ENCODE assay signal across 8 mouse cellular contexts in the genomic region with DNA sequence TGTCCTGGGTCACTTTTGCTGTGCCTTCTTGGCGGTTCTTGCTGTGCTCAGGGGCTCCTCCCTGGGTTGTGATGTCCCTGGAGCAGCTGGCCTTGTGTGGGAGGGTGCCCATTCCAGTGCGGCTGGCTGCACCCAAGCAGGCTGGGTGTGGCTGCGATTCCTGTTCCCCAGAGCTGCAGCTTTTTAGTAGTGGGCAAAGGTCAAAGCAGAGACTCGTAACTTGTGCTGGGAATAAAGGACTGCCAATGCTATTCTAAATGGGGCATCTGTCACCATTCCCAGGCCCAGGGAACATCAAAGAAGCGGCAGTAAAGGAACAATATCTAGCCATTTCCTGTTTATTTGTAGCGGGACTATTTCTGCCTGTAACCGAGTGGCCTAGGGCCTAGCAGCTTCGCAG.
DNase-seq lines count a peak whose midpoint lies in the region; ATAC-seq and TF ChIP-seq lines count a peak whose summit lies in the region.

No protein-coding gene starts in this region.

- peak; percentile 61 for ATAC-seq in erythroblast, adult 5-6 weeks (replicated peaks; ENCODE audit: low FRiP score, poor library complexity, severe bottlenecking)
- ATAC-seq in lung, embryonic 16.5 days (ENCODE audit: low read depth): peak; percentile 86

- peak; percentile 41 to 51 for DNase-seq in lung, adult 18-20 months
- no peak for DNase-seq in lung, adult 2 months
- DNase-seq in kidney, adult 18-20 months: peak; percentile 52
- DNase-seq in testis, postnatal 14 days (ENCODE audit: low spot score): peak; percentile 78
- DNase-seq in frontal cortex, postnatal 10 days (ENCODE audit: low spot score in 2 of 2): no peak
- no peak for DNase-seq in T-cell, adult 2 months (ENCODE audit: low spot score)

- H3K4me1 ChIP-seq in lung, adult 2 months (ENCODE audit: control insufficient read depth, insufficient read depth, low read length): peaks cover 6% of the 10 kb centered on the region
- H3K4me1 ChIP-seq in lung, embryonic 16.5 days (replicated peaks; ENCODE audit: control insufficient read depth, insufficient read depth, low read length): peaks cover 6% of the 10 kb centered on the region

- no peaks in the 10 kb centered on the region for H3K27me3 ChIP-seq in lung, embryonic 16.5 days (ENCODE audit: control insufficient read depth, insufficient read depth, low read depth, low read length)

- H3K36me3 ChIP-seq in lung, embryonic 16.5 days (ENCODE audit: control insufficient read depth, insufficient read depth, low read length): no peaks in the 10 kb centered on the region

- no peak overlapping the region for H3K9ac ChIP-seq in lung, embryonic 16.5 days (ENCODE audit: low read length)

- peak overlapping the region; percentile 40 for H3K27ac ChIP-seq in lung, embryonic 16.5 days (ENCODE audit: low read length)

- no peak overlapping the region for H3K4me3 ChIP-seq in lung, adult 2 months (replicated peaks; ENCODE audit: extremely low read depth, low read depth, low read length)
- H3K4me3 ChIP-seq in lung, embryonic 16.5 days (ENCODE audit: low read length): no peak overlapping the region

- 27% methylated on average over 8 of the region's 8 CpGs for WGBS in lung, adult 2 months
- WGBS in lung, embryonic 16.5 days: 22% methylated on average over 8 of the region's 8 CpGs

- TF ChIP-seq CTCF in lung, adult 2 months (IDR thresholded peaks at IDR 0.05; ENCODE audit: insufficient read depth, low read length): no peak

- TF ChIP-seq POLR2A in lung, adult 2 months (IDR thresholded peaks at IDR 0.05; ENCODE audit: borderline replicate concordance, extremely low read depth, low read depth, low read length): no peak

- H3K4me2 ChIP-seq in lung, embryonic 16.5 days (ENCODE audit: low read depth, low read length): no peak overlapping the region

- H3K9me3 ChIP-seq in lung, embryonic 16.5 days (ENCODE audit: control insufficient read depth, low read length): no peaks in the 10 kb centered on the region

Comparison
In these comparisons a context has a peak if more than half of its experiments do, and no peak if none do; other contexts are left out.
1. DNase-seq: peak in lung, adult 18-20 months (2 of 2), kidney, adult 18-20 months (single experiment) and testis, postnatal 14 days (single experiment); none in lung, adult 2 months (single experiment), frontal cortex, postnatal 10 days (0 of 2) and T-cell, adult 2 months (single experiment).